Mouse (Mus musculus): ENCODE measurements around the gene Zic4.

Gene Zic4

DNA sequence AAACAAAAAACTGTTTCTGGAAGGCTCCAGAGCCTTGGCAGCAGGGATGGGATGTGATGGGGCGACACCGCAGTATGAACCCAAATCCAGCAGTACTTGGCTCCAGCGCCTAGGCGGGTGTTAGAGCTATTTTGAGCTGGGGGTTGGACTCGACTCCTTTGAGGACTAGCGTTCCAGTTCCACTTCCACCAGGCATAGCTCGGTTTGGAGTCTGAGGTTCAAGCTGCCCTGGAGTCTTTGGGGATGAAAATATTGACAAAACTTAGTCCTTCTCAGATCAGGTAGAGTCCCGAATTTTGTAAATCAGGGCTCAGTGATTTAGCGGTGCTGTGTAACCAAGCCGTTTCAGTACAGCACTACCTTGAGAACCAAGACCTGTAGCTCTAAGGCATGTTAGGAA, 39.3 kb downstream of the Zic4 start:
- DNase-seq (ENCODE audit: low read depth, low spot score) = no peak

GRCm38 (mm10) chr9:91404229-91404628, 42.0 kb downstream of the Zic4 start:
- no peak for DNase-seq (ENCODE audit: low read depth, low spot score)

- no peak for DNase-seq (ENCODE audit: low read depth, low spot score)
Observed at GRCm38 (mm10) chr9:91404905-91405752, 42.9 kb downstream of the Zic4 start.

DNA sequence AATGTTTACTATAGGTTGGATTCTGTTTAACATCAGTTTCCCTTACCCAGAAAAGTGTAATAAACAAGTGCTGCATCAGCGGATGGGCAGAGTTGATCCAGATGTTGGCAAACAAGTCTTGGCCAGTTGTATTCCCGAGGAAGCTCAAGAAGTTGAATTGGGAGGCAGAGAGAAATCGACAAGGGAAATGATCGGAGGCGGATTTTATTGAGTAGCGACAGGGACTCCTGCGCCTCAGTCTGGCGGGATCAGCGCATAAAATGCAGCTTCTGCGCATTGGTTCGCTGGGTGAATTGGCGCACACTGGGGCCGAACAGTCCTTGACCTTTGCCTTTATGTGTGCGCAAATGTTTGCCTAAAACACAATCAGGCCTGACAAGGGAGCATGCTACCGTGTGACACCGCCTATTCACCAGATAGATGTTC, 43.6 kb downstream of the Zic4 start:
- peak; percentile 59 for DNase-seq (ENCODE audit: low read depth, low spot score)

DNA sequence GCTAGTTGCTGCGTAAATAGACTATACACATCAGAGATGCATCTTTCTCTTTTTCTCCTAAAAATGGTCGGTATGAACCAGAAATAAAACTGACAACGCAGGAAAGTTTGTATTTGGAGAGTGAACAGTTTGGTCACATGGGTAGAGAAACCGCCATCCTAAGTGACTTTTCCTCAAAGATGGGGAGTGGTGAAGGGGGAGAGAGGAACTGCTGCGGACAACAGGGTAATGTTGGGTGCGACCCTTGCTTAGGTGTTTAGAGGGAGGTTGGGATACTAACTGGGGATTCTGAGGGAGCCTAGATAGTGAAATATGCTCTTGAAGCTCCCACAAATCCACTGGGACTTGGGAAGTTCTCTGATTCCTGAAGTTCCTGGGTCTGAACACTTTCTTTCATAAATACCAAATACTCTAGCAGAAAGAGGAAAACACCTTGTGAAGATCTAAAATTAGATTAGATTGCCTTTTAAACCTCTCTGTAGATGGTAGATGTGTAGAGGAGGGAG, 44.1 kb downstream of the Zic4 start:
- no peak for DNase-seq (ENCODE audit: low read depth, low spot score)

DNA sequence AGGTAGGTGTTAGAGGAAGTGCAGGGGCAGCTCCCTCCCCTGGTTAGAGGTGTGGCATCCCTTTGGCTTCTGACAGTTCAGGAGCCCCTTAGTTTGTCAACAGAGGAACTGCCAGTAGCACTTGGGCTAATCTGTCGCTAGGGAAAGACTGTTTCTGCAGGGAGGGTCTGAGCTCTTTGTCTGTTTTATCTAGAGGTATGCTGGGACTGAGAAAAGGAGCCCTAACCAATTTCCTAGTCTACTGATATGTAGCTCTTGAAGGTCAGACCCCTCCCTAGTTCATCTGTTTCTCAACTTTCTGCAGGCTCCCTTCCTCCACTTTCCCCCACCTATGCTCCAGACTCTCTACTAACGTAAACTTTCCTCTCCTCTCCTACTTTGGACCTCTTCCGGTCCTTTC, 47.6 kb downstream of the Zic4 start:
- DNase-seq (ENCODE audit: low read depth, low spot score) = no peak

DNA sequence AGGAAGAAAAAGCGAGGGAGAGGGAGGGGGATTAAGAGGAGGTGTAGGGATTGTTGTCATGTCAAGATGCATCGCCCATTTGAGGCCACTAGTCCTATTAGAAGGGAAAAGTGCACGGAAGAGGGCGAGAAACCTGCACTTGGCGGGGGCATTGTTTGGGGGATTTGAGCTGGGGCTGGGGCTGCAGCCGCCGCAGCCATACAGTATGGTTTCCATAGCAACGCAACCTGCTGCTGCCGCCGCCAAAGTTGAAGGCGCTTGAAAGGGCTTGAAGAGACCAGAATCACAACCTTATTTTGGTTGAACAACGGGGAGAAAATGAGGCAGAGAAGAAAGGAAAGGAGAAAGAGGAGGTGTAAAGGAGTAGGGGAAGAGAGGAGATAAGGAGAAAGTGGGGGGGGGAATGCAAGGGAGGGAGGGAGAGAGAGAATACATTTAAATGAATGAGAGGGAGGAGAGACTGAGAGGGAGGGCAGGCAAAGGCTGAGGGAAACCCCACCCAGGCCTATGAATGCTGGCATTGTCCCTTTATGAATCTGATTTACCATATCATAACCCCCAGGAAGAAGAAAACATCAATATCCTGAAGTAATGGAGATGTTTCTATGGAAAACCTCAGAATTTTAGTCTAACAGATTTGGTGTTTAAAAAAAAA, 51.9 kb downstream of the Zic4 start:
- DNase-seq (ENCODE audit: low read depth, low spot score) = peak; percentile 57

GRCm38 (mm10) chr9:91420441-91420840, 58.2 kb downstream of the Zic4 start:
- no peak for DNase-seq (ENCODE audit: low read depth, low spot score)

Data from mesoderm, embryonic 11.5 days (tissue).